Mouse (Mus musculus) urinary bladder, postnatal 4 days (tissue): ENCODE results near the gene Arf6.

Source experiments
- DNase-seq, 2 experiments: peaks; one replicate each; pipeline ENCODE4 v3.0.0; 2021 to 2022; ENCODE audit warnings: low spot score in 2 of 2

Arf6 gene

GRCm38 (mm10) chr12:69413303-69413702 lies 41.4 kb downstream of the Arf6 start:
- DNase-seq = no peak

- DNase-seq = no peak
Observed at GRCm38 (mm10) chr12:69414826-69415572, 43.0 kb downstream of the Arf6 start.

- DNase-seq = no peak
Observed at GRCm38 (mm10) chr12:69416793-69417192, 44.8 kb downstream of the Arf6 start.

- DNase-seq = no peak
Observed at GRCm38 (mm10) chr12:69417701-69418291, 45.8 kb downstream of the Arf6 start.

DNA sequence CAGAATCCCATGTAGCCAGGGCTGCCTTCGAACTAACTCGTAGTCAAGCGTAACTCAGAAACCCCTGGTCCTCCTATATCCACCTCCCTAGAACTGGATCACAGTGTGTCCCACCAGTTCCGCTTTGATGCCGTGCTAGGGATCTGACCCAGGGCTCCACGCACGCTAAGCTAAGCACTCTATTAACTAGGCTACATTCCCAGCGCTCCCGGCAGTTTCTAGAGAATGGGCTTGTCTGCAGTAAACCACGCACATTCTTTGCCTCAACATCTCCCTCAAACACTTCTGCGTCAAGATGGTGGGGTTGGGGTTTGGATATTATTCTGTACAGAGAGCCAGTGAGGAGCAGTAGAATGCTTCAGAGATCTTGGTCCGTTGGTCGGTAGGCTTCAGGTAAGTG lies 46.7 kb downstream of the Arf6 start:
- DNase-seq = no peak

DNA sequence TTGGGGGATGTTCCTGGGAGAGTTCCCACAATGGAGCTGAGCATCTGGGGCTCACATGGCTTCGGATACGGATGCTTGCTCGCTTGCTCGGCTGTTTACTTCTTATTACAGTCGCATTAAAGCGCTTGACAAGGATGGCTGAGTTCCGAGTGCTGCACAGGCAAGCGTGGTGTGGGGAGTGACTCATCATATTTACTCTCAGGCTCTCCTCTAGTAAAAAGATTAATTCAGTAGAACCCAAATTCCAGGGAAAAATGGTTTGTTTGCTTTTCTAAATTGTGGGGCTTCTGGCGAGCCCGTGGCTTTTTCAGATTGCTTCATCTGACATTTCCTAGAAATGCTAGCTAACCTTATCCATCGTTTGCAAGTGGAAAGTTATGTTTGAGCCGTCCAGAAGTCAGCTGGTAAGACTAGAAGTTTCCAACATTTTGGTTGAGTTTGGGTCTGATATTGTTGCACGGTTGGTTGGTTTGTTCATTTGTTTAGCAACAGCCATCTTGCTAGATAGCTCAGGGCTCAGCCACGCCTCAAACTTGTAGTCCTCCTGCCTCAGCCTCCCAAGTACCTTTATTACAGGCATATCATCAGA lies 47.2 kb downstream of the Arf6 start:
- no peak for DNase-seq

DNA sequence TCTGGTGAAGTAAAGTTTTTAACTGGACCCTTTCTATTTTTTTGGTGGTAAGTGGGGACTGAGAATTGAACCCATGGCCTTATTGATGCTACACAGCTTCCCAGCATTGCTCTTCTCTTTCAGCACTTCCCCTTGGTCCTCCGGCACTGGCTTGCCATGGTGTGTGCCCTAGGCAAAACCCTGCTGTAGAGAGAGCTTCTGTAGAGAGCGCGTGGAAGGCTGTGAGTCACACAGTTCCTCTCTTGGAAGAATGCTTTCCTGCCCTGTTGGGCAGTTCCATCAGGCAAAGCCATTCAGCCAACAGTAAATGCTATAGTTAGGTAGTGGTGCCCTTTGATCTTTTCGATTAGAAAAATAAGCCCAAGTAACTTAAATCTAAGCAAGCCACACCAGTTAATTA lies 47.7 kb downstream of the Arf6 start:
- no peak for DNase-seq

- no peak for DNase-seq
Observed at GRCm38 (mm10) chr12:69420716-69421115, 48.8 kb downstream of the Arf6 start.

DNA sequence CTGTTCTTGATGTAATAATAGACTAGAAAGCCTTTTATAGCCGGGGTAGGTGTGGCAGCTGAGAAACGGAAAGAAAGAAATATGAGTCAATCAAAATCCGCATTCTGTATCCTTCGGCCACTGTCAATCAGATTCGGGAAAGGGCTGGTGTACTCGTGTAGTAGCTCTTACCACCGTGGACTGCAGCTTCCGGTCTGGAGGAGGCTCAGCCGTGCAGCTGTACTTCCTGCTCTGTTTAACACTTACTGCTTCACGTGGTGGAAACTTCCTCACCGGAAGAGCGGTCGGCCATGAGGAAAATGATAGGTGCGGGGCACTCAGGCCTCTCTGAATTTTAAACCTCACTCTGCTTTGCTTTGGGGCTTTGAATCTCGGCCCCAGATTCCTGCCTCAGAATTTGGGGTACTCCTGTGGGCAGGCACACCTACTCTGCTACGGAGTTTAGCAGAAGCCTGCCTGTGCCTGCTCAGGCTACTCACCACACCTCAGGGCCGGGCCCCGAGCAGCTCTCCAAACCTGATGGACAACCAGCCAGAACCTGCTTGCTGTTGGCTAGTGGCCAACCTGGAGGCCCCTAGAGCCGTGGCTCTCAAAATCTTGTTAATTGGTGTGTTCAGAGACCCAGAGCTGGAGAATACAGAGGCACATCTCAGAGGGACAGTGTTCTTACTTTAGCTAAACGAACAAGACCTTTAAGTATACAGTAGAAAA lies 51.0 kb downstream of the Arf6 start:
- DNase-seq = no peak
